Mouse (Mus musculus) B cell, adult 67 days (primary cell): ENCODE results near the gene Dnm2. TPM values are rescaled to one million over a fixed set of nuclear protein-coding genes. Genes with fewer than 3 reads are reported as not detected.

ENCODE experiments used
- total RNA-seq, 2 experiments: library from RNA; stranded (reverse); gene quantifications; 4 replicates each; pipeline ENCODE4 v1.2.4; 2023

Gene Dnm2
- 100 to 1,000 TPM; 224 to 230 TPM for total RNA-seq

DNA sequence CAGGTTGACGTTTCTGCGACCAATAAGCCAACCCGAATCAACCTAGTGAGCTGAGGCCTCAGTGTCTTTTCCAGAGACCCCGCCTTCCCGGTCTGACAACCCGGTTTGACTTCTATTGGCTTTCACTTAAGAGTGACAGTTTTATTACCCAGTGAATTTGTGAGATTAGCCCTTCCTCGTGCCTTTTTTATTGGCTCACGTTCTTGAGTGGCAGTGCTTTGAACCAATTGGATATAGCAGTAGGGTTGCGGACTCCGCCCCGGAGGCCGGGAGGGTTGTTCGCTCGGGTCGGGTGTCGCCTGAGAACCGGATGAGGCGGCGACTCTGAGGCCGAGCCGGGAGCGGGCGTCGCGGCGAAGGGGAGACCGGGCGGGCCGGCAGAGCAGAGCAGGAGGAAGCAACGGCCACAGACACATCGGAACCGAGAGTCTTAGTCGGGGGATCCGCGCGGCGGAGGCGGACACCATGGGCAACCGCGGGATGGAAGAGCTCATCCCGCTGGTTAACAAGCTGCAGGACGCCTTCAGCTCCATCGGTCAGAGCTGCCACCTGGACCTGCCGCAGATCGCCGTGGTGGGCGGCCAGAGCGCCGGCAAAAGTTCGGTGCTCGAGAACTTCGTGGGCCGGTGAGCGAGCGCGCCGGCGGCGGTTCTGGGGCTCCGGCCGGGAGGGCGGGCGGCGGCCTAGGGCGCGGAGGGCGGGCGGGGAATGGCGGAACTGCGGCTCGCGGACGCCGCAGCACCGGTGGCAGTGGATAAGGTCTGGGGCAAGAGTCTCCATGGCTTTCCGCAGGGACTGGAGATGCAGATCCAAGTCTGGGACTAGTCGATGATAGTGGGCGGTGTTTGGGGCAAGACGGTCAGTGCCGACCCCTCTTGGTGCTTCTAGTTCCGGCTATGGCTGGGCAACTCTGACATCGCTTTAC is at the start of gene Dnm2:
Gene Dnm2 (plus strand): TSS at position 278 of the 925 bp plus-strand sequence.

DNA sequence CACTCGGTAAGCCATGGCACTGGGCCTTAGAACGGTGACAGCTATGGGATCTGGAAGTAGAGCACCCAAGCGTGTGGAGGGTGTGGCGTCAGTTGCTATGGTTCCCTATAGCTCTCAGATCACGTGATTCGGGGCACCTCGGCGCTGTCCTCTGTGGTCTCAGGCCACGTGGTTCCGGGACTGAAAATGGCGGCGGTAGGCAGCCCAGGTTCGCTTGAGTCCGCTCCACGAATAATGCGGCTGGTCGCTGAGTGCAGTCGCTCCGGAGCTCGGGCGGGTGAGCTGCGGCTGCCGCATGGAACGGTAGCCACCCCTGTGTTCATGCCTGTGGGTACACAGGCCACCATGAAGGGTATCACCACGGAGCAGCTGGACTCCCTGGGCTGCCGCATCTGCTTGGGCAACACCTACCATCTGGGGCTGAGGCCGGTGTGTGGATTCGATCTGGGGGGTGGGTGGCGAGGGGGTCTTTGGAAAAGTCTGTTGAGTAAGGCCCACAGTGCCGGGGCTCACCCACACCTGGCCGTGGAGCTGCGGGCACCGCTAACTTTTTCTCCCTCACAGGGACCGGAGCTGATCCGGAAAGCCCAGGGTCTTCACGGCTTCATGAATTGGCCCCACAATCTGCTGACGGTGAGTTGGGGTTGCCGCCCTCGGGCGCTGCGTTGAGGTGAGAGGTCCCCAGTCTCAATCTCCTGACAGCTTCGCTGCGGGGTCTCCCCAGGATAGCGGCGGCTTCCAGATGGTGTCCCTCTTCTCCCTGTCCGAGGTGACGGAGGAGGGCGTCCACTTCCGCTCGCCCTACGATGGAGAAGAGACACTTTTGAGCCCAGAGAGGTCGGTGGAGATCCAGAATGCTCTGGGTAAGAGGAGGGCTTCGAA is 12.8 kb upstream of the Dnm2 start, which contains the start of gene Qtrt1:
Gene Qtrt1 (plus strand): TSS at position 169 of the 882 bp plus-strand sequence.

DNA sequence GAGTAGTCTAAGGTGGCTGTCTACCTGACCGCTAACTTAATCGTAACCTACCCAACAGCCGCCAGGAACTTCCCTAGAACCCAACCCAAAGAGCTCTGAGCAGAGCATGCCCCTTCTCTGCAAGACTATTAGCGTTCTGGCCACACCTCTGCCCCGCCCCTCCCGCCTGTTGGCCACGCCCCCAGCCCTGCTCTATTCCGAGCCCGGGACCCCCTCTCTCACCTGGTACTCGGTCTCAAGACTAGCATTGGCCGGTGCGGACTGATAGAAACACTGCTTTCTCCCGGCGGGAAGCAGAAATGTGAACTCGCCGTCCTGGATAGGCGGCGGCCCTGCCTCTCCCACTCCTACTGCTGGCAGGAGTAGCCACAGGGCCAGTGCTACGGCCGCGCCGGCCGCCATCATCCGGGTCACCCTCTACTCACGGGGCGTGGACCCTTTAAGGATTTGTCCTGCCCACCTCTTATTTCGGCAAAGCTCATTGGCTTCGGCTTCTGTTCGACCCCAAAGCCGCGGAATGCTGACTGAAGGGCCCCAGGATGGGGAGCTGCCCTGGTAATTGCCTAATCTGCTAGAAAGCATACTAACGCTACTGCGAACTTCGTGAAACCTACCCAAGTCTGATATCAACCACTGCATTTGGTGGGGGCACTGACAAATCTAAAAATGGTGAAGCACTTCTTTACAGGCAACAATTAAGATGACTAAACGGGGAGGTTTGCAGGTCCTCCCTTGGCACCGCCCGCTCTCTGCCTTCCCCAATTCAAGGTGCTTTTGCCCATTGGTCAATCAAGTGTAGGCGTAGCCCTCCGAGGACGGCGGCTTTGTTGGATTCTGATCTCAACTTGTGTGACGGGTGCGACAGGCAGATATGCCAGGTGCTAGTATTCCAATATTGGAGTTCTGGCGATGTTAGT is 85.3 kb downstream of the Dnm2 start, which contains the start of gene Tmed1:
Gene Tmed1 (minus strand): TSS at position 481 of the 917 bp plus-strand sequence.

GRCm38 (mm10) chr9:21525937-21526633 is 101.4 kb downstream of the Dnm2 start, which contains the start of gene AB124611:
AB124611 (plus strand) TSS chr9:21526176.

DNA sequence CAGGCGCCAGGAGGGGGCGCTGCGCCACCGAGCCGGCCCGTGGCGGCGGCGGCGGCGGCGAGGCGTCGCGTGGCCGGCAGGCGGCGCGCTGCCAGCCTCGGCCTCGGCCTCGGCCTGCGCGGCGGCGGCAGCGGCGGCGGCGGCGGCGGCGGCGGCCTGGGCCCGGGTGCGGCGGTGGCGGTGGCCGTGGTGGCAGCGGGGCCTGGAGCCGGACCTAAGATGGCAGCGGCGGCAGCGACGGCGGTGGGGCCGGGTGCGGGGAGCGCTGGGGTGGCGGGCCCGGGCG is 122.0 kb downstream of the Dnm2 start, which contains the start of gene Carm1:
Gene Carm1 (plus strand): TSS at position 106 of the 286 bp plus-strand sequence.

Other genes with a start within 250 kb of the Dnm2 start
- 10 to 100 TPM; 30.9 to 43.4 TPM for gene Keap1, start 185.5 kb upstream of the Dnm2 start, total RNA-seq
- gene S1pr5, start 176.5 kb upstream of the Dnm2 start, total RNA-seq: under 1 TPM; 0.30 to 0.35 TPM
- 10 to 100 TPM; 55.8 to 57.5 TPM for gene Atg4d, start 159.6 kb upstream of the Dnm2 start, total RNA-seq
- gene Kri1, start 136.9 kb upstream of the Dnm2 start, total RNA-seq: 100 to 1,000 TPM; 151 to 153 TPM
- 10 to 100 TPM; 28.0 to 33.7 TPM for gene Cdkn2d, start 133.5 kb upstream of the Dnm2 start, total RNA-seq
- 1 to 10 TPM; 2.7 to 2.9 TPM for gene Ap1m2, start 112.6 kb upstream of the Dnm2 start, total RNA-seq
- 100 to 1,000 TPM; 368 to 370 TPM for gene Slc44a2, start 104.2 kb upstream of the Dnm2 start, total RNA-seq
- gene Ilf3, start 57.0 kb upstream of the Dnm2 start, total RNA-seq: 100 to 1,000 TPM; 135 to 155 TPM
- gene Qtrt1, start 13.1 kb upstream of the Dnm2 start, total RNA-seq: 10 to 100 TPM; 74.8 TPM
- 10 to 100 TPM; 11.4 to 11.5 TPM for gene Tmed1, start 85.3 kb downstream of the Dnm2 start, total RNA-seq
- 100 to 1,000 TPM; 134 to 143 TPM for gene AB124611, start 101.3 kb downstream of the Dnm2 start, total RNA-seq
- 10 to 100 TPM; 66.2 to 67.1 TPM for gene Carm1, start 122.0 kb downstream of the Dnm2 start, total RNA-seq
- gene Timm29, start 167.8 kb downstream of the Dnm2 start, total RNA-seq: 10 to 100 TPM; 37.3 to 37.9 TPM
- gene Yipf2, start 167.9 kb downstream of the Dnm2 start, total RNA-seq: 10 to 100 TPM; 16.0 to 19.4 TPM
- gene Smarca4, start 191.3 kb downstream of the Dnm2 start, total RNA-seq: 10 to 100 TPM; 98.7 to 99.6 TPM